Comparison of ENCODE assay signal across 23 mouse cellular contexts in the genomic region with DNA sequence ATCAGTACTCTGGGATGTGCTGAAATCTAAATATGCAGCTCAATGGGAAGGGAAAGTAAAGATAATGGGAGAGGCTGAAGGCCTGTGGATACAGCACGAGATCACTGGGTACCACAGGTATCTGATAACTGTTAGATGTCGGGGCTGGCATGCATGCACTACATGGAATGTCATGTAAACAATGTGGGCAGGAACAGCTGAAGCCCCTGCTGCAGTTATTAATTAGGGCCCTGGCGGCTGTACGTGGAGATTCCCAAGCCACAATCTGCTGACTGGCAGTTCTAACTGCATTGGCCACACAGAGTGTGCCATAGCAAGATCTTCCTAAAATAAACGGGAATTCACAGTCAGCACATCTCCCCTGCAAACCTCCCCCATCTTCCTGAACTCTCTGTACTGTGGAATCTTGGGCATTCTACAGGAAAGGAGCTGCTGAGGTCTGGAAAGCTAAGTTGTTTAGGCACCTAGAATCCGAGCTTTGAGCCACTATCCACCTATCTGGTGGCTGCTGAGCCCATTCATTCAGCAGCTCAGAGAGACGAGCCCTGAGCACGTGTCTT.
DNase-seq lines count a peak whose midpoint lies in the region; ATAC-seq lines count a peak whose summit lies in the region.
"Had no signal": no experiment of that assay in that cellular context is flagged by ENCODE, and none has a peak within 500 bp of the region (broad histone marks: within the 10 kb centered on the region; RNA-seq: fewer than 3 reads in every experiment).

No protein-coding gene starts in this region.

- DNase-seq in forebrain, embryonic 14.5 days (ENCODE audit: low spot score) = peak; percentile 16
- no peak for DNase-seq in heart, adult 18-20 months
- DNase-seq in neural tube, embryonic 10.5 days (ENCODE audit: extremely low spot score, low spot score) = no peak
- peak; percentile 17 for DNase-seq in telencephalon, adult 2 months (ENCODE audit: low read depth, low spot score)
- DNase-seq in urinary bladder, adult 2 months (ENCODE audit: low spot score) = no peak
- DNase-seq: adrenal gland, postnatal 10 days; cerebellum, adult 8-10 months; gastrocnemius, postnatal 10 days; layer of hippocampus, postnatal 36 days; lung, adult 18-20 months; right cerebral cortex, postnatal 14 days; thymus, postnatal 4 days had no signal

- H3K27ac ChIP-seq in forebrain, embryonic 14.5 days (ENCODE audit: low read depth, low read length) = no peak overlapping the region
- no peak overlapping the region for H3K27ac ChIP-seq in forebrain, embryonic 12.5 days
- H3K27ac ChIP-seq in heart, embryonic 15.5 days = peak overlapping the region; percentile 48; the same call in 1 of the 2 replicates
- H3K27ac ChIP-seq in neural tube, embryonic 14.5 days (ENCODE audit: low read depth, low read length) = no peak overlapping the region
- H3K27ac ChIP-seq: forebrain, embryonic 13.5 days; hindbrain, embryonic 12.5 days; kidney, postnatal 0 days; macrophage; stomach, embryonic 15.5 days had no signal

- H3K9ac ChIP-seq in forebrain, embryonic 14.5 days (ENCODE audit: low read length) = no peak overlapping the region
- H3K9ac ChIP-seq in forebrain, embryonic 12.5 days = no peak overlapping the region
- H3K9ac ChIP-seq in heart, embryonic 15.5 days = no peak overlapping the region
- no peak overlapping the region for H3K9ac ChIP-seq in neural tube, embryonic 14.5 days (replicated peaks; ENCODE audit: low read depth, low read length)
- H3K9ac ChIP-seq: forebrain, embryonic 13.5 days; hindbrain, embryonic 12.5 days; stomach, embryonic 15.5 days had no signal

- 63% methylated on average over 8 of the region's 8 CpGs for WGBS in forebrain, embryonic 14.5 days
- 68% methylated on average over 8 of the region's 8 CpGs for WGBS in forebrain, embryonic 12.5 days
- 43% methylated on average over 8 of the region's 8 CpGs for WGBS in heart, embryonic 15.5 days
- 55% methylated on average over 8 of the region's 8 CpGs for WGBS in neural tube, embryonic 14.5 days

- H3K9me3 ChIP-seq in forebrain, embryonic 14.5 days (replicated peaks; ENCODE audit: control insufficient read depth, low read length) = no peaks in the 10 kb centered on the region
- H3K9me3 ChIP-seq in forebrain, embryonic 12.5 days = no peaks in the 10 kb centered on the region
- no peaks in the 10 kb centered on the region for H3K9me3 ChIP-seq in heart, embryonic 15.5 days (replicated peaks)
- H3K9me3 ChIP-seq in neural tube, embryonic 14.5 days (ENCODE audit: control insufficient read depth, low read length) = no peaks in the 10 kb centered on the region
- H3K9me3 ChIP-seq: forebrain, embryonic 13.5 days; hindbrain, embryonic 12.5 days; stomach, embryonic 15.5 days had no signal

- no peak for ATAC-seq in forebrain, embryonic 14.5 days
- no peak for ATAC-seq in forebrain, embryonic 12.5 days (ENCODE audit: low FRiP score)
- no peak for ATAC-seq in heart, embryonic 15.5 days (replicated peaks; ENCODE audit: insufficient number of reproducible peaks, insufficient read depth, low FRiP score, low read depth)
- ATAC-seq in neural tube, embryonic 14.5 days (ENCODE audit: low read depth) = 0 out of 2 replicates have a peak, but pooled peaks have one; percentile 15
- ATAC-seq: forebrain, embryonic 13.5 days; intestine, embryonic 16.5 days had no signal

- H3K36me3 ChIP-seq in forebrain, embryonic 14.5 days (ENCODE audit: control insufficient read depth, insufficient read depth, low read length) = peaks cover 5% of the 10 kb centered on the region; the same call in 1 of the 2 replicates
- peaks cover 11% of the 10 kb centered on the region; the same call in 1 of the 2 replicates for H3K36me3 ChIP-seq in forebrain, embryonic 12.5 days (replicated peaks)
- H3K36me3 ChIP-seq in heart, embryonic 15.5 days = peaks cover 15% of the 10 kb centered on the region; the same call in 1 of the 2 replicates
- H3K36me3 ChIP-seq in neural tube, embryonic 14.5 days (ENCODE audit: control insufficient read depth, insufficient read depth, low read length) = no peaks in the 10 kb centered on the region

- H3K4me2 ChIP-seq in forebrain, embryonic 14.5 days (ENCODE audit: low read length) = no peak overlapping the region
- H3K4me2 ChIP-seq in forebrain, embryonic 12.5 days = no peak overlapping the region
- H3K4me2 ChIP-seq in heart, embryonic 15.5 days = no peak overlapping the region
- no peak overlapping the region for H3K4me2 ChIP-seq in neural tube, embryonic 14.5 days (ENCODE audit: low read depth, low read length)
- H3K4me2 ChIP-seq: forebrain, embryonic 13.5 days; heart, embryonic 11.5 days; hindbrain, embryonic 12.5 days; midbrain, embryonic 11.5 days; stomach, embryonic 15.5 days had no signal

- no peaks in the 10 kb centered on the region for H3K27me3 ChIP-seq in forebrain, embryonic 14.5 days (replicated peaks; ENCODE audit: control insufficient read depth, insufficient read depth, low read length)
- no peaks in the 10 kb centered on the region for H3K27me3 ChIP-seq in forebrain, embryonic 12.5 days
- H3K27me3 ChIP-seq in heart, embryonic 15.5 days = no peaks in the 10 kb centered on the region
- no peaks in the 10 kb centered on the region for H3K27me3 ChIP-seq in neural tube, embryonic 14.5 days (ENCODE audit: control insufficient read depth, insufficient read depth, low read length)
- H3K27me3 ChIP-seq: forebrain, embryonic 13.5 days; hindbrain, embryonic 12.5 days; stomach, embryonic 15.5 days had no signal

- H3K4me3 ChIP-seq in forebrain, embryonic 14.5 days (ENCODE audit: low read depth, low read length) = no peak overlapping the region
- no peak overlapping the region for H3K4me3 ChIP-seq in forebrain, embryonic 12.5 days (replicated peaks)
- H3K4me3 ChIP-seq in heart, embryonic 15.5 days = no peak overlapping the region
- no peak overlapping the region for H3K4me3 ChIP-seq in neural tube, embryonic 14.5 days (ENCODE audit: low read depth, low read length)
- H3K4me3 ChIP-seq: forebrain, embryonic 13.5 days; hindbrain, embryonic 12.5 days; stomach, embryonic 15.5 days had no signal

- H3K4me1 ChIP-seq in forebrain, embryonic 14.5 days (ENCODE audit: control insufficient read depth, insufficient read depth, low read length) = 0 out of 2 replicates have a peak, but pooled peaks cover 2% of the 10 kb centered on the region
- H3K4me1 ChIP-seq in forebrain, embryonic 12.5 days = no peaks in the 10 kb centered on the region
- peaks cover 76% of the 10 kb centered on the region for H3K4me1 ChIP-seq in heart, embryonic 15.5 days (replicated peaks)
- peaks cover 4% of the 10 kb centered on the region; the same call in 1 of the 2 replicates for H3K4me1 ChIP-seq in neural tube, embryonic 14.5 days (ENCODE audit: control insufficient read depth, insufficient read depth, low read length)

Comparison
In these comparisons a context has a peak if more than half of its experiments do, and no peak if none do; other contexts are left out.
1. DNase-seq: peak in forebrain, embryonic 14.5 days (single experiment) and telencephalon, adult 2 months (single experiment); none in heart, adult 18-20 months (0 of 2), neural tube, embryonic 10.5 days (single experiment) and urinary bladder, adult 2 months (single experiment).